Mouse (Mus musculus) midbrain, embryonic 14.5 days (tissue): ENCODE data around the gene Ggt5. TPM values are rescaled to one million over a fixed set of nuclear protein-coding genes. Genes with fewer than 3 reads are reported as not detected.

Experiments
- ATAC-seq: fragments of 200-750 bp; cut with Nextera tagmentation; 2 replicates; pipeline ENCODE4 v1.8.0; 2017; ENCODE audit warnings: moderate number of reproducible peaks, moderate library complexity; ENCODE audit not compliant: low FRiP score, low TSS enrichment
- DNase-seq: peaks from one replicate; pipeline ENCODE4 v3.0.0-alpha.2; 2015
- H3K27ac ChIP-seq: fragments of 300-500 bp; sonication (generic); replicated peaks from 2 replicates; pipeline ENCODE4 v1.5.1; 2014; ENCODE audit warnings: mild to moderate bottlenecking, low read depth, low read length, moderate library complexity
- H3K27me3 ChIP-seq: fragments of 300-500 bp; sonication (generic); 2 replicates; pipeline ENCODE4 v1.6.1; 2014; ENCODE audit warnings: low read length, control low read depth, mixed read lengths; ENCODE audit not compliant: control insufficient read depth, insufficient read depth
- H3K36me3 ChIP-seq: fragments of 300-500 bp; sonication (generic); 2 replicates; pipeline ENCODE4 v1.6.1; 2014; ENCODE audit warnings: low read length, control low read depth; ENCODE audit not compliant: control insufficient read depth, insufficient read depth
- H3K4me1 ChIP-seq: fragments of 300-500 bp; sonication (generic); 2 replicates; pipeline ENCODE4 v1.6.1; 2014; ENCODE audit warnings: mild to moderate bottlenecking, antibody characterized with exemption, low read length, control low read depth; ENCODE audit not compliant: control insufficient read depth, insufficient read depth
- H3K4me2 ChIP-seq: fragments of 300-500 bp; sonication (generic); 2 replicates; pipeline ENCODE4 v1.6.1; 2014; ENCODE audit warnings: mild to moderate bottlenecking, low read length, moderate library complexity
- H3K4me3 ChIP-seq: fragments of 300-500 bp; sonication (generic); replicated peaks from 2 replicates; pipeline ENCODE4 v1.5.1; 2014; ENCODE audit warnings: low read depth, low read length
- H3K9ac ChIP-seq: fragments of 300-500 bp; sonication (generic); replicated peaks from 2 replicates; pipeline ENCODE4 v1.6.1; 2014; ENCODE audit warnings: mild to moderate bottlenecking, low read length, moderate library complexity
- H3K9me3 ChIP-seq: fragments of 300-500 bp; sonication (generic); 2 replicates; pipeline ENCODE4 v1.6.1; 2016; ENCODE audit warnings: low read length, control low read depth, mixed read lengths; ENCODE audit not compliant: control insufficient read depth
- WGBS: fragments of 180-500 bp; shearing (Covaris S2); extraction: QIAGEN DNeasy Blood & Tissue Kit; methylation state at CpG from one replicate; pipeline ENCODE4 v1.1.7; 2014; 5-methylcytosine and 5-hydroxymethylcytosine counted together
- polyA plus RNA-seq: library from polyadenylated mRNA; unstranded; fragments of >200 nt; fragmentation: Nextera tagmentation; extraction: Ambion mirVana; gene quantifications from 2 replicates; pipeline ENCODE4 v1.2.1, GENCODE M21; 2014

Ggt5 gene
- polyA plus RNA-seq, 1 experiment from 2014 or later, result 1.9 TPM

GRCm38 (mm10) chr10:75592585-75592984, 3.4 kb downstream of the Ggt5 start:
- ATAC-seq (no peak), DNase-seq (no peak)
- no peaks in the 10 kb centered on the region for H3K9me3 ChIP-seq
- H3K27me3 ChIP-seq, result no peaks in the 10 kb centered on the region
- no peak overlapping the region for H3K4me3 ChIP-seq
- no peaks in the 10 kb centered on the region for H3K36me3 ChIP-seq
- no peaks in the 10 kb centered on the region for H3K4me1 ChIP-seq
- no peak overlapping the region for H3K27ac ChIP-seq
- 82% methylated on average over 7 of the region's 7 CpGs for WGBS
- H3K9ac ChIP-seq, result no peak overlapping the region
- no peak overlapping the region for H3K4me2 ChIP-seq

DNA sequence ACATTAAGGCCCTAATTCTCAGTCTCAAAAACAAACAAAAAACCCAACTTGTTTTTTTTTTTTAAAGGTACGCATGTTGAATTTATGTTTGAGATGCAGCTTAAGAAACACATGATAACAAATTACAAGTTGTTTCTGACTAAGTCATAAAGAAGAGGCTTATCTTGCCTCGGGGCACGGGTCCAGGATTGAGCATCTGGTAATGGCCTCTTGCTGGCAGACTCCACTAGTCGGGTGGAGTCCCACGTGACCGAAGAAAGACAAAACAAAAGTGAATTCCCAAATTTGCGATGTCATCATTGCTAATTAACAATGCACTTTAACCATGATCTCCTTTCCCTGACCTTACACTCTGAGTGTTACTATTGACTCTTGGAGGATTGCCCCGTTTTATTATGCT, 6.8 kb downstream of the Ggt5 start:
- no peak for ATAC-seq
- no peak for DNase-seq
- 0 out of 2 replicates have a peak, but pooled peaks cover 5% of the 10 kb centered on the region for H3K9me3 ChIP-seq
- no peak overlapping the region for H3K4me3 ChIP-seq
- no peaks in the 10 kb centered on the region for H3K27me3 ChIP-seq
- H3K27ac ChIP-seq, result no peak overlapping the region
- H3K4me1 ChIP-seq, result no peaks in the 10 kb centered on the region
- no peak overlapping the region for H3K9ac ChIP-seq
- H3K36me3 ChIP-seq, result no peaks in the 10 kb centered on the region
- H3K4me2 ChIP-seq, result no peak overlapping the region
- 87% methylated on average over 8 of the region's 8 CpGs for WGBS

GRCm38 (mm10) chr10:75600189-75600730, 11.1 kb downstream of the Ggt5 start:
- 0 out of 2 replicates have a peak, but pooled peaks cover 5% of the 10 kb centered on the region for H3K9me3 ChIP-seq
- H3K27me3 ChIP-seq, result no peaks in the 10 kb centered on the region
- DNase-seq (no peak), ATAC-seq (no peak)
- no peak overlapping the region for H3K4me3 ChIP-seq
- WGBS, result 86% methylated on average over 7 of the region's 7 CpGs
- no peak overlapping the region for H3K27ac ChIP-seq
- no peak overlapping the region for H3K9ac ChIP-seq
- H3K4me1 ChIP-seq, result no peaks in the 10 kb centered on the region
- H3K36me3 ChIP-seq, result no peaks in the 10 kb centered on the region
- no peak overlapping the region for H3K4me2 ChIP-seq

DNA sequence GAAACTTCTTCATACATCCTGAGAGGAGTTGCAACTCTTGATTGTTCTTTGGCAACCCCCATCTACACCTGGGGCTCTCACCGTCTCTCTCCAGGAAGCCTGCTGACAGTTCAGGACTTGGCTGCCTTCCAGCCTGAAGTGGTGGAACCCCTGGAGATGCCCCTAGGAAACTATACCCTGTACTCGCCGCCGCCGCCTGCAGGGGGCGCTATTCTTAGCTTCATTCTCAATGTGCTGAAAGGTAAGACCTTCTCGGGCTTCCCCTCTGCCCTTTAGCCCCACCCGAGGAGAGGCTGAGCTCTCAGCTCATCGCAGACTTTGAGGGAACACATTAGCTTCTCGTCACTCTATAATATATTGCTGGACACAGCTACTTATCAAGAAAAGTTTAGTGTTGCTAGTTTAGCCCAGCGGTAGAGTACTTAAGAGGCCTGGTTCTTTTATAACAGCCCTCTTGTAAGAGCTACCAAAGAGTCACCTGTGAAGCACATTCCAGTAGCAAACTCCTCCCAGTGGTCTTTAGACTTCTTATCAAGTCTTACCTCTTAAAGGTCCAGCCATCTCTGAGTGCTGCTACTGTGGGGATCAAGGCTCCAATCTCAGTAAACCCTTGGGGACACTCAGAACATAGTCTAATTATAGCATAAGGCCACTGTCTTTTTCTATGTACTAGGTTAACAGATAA, 16.2 kb downstream of the Ggt5 start:
- H3K4me2 ChIP-seq, result no peak overlapping the region
- DNase-seq (no peak), ATAC-seq (no peak)
- WGBS, result 47% methylated on average over 11 of the region's 11 CpGs
- H3K36me3 ChIP-seq, result no peaks in the 10 kb centered on the region
- H3K27ac ChIP-seq, result no peak overlapping the region
- no peak overlapping the region for H3K9ac ChIP-seq
- no peaks in the 10 kb centered on the region for H3K4me1 ChIP-seq
- H3K4me3 ChIP-seq, result no peak overlapping the region
- H3K9me3 ChIP-seq, result no peaks in the 10 kb centered on the region
- no peaks in the 10 kb centered on the region for H3K27me3 ChIP-seq

- Histone ChIP-seq H3K4me2 (no peak overlapping the region), H3K9me3 (no peaks in the 10 kb centered on the region), H3K27me3 (no peaks in the 10 kb centered on the region), H3K4me1 (no peaks in the 10 kb centered on the region), H3K27ac (no peak overlapping the region), H3K36me3 (no peaks in the 10 kb centered on the region), H3K9ac (no peak overlapping the region), H3K4me3 (no peak overlapping the region)
- WGBS, result 89% methylated on average over 4 of the region's 4 CpGs
- ATAC-seq (no peak), DNase-seq (no peak)
Observed at GRCm38 (mm10) chr10:75607253-75607652, 18.1 kb downstream of the Ggt5 start.

DNA sequence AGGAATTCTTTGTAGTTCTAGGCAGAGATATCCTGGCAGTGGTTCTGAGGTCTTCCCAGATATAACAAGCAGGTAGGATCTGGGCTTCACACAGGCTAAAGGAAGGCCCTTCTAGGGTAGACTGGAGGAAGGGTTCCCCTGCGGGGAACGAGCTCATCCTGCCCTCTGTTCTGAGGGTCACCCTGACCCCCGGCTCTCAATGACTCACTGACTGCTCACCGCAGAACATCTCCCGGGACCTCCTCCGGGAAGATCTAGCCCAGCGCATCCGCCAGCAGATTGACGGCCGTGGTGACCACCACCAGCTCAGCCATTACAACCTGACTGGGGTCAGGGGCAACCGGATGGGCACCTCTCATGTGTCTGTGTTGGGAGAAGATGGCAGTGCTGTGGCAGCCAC, 19.8 kb downstream of the Ggt5 start:
- Histone ChIP-seq H3K4me2 (no peak overlapping the region), H3K27ac (no peak overlapping the region), H3K9me3 (no peaks in the 10 kb centered on the region), H3K27me3 (no peaks in the 10 kb centered on the region), H3K36me3 (no peaks in the 10 kb centered on the region), H3K9ac (no peak overlapping the region), H3K4me3 (no peak overlapping the region), H3K4me1 (no peaks in the 10 kb centered on the region)
- DNase-seq (no peak), ATAC-seq (no peak)
- WGBS, result 94% methylated on average over 11 of the region's 11 CpGs

DNA sequence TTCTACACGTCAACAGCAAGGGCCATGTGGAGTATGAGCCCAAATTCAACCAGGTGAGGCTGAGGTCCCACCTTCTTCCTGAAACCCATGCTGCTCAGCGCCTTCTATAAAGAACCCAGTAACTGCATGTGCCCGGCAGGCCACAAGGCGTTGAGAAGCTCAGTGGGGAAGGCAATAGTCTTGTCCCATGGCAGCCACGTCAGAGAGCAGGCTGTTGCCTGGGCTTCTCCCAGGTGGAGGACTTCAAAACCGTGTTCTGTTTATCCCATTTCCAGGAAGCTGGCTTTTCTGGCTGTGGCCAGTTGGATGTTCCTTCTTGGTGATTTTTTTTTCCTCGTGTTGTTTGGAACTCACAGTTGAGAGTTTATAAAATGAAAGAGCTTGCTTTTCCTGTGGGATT, 21.3 kb downstream of the Ggt5 start:
- DNase-seq (no peak), ATAC-seq (no peak)
- Histone ChIP-seq H3K9me3 (no peaks in the 10 kb centered on the region), H3K9ac (no peak overlapping the region), H3K4me1 (no peaks in the 10 kb centered on the region), H3K27ac (no peak overlapping the region), H3K4me2 (no peak overlapping the region), H3K4me3 (no peak overlapping the region), H3K27me3 (no peaks in the 10 kb centered on the region), H3K36me3 (no peaks in the 10 kb centered on the region)
- 58% methylated on average over 7 of the region's 7 CpGs for WGBS

- no peak overlapping the region for H3K27ac ChIP-seq
- no peak overlapping the region for H3K4me3 ChIP-seq
- no peak overlapping the region for H3K4me2 ChIP-seq
- 92% methylated on average over 4 of the region's 4 CpGs for WGBS
- DNase-seq (no peak), ATAC-seq (no peak)
- H3K9ac ChIP-seq, result no peak overlapping the region
- no peaks in the 10 kb centered on the region for H3K36me3 ChIP-seq
- no peaks in the 10 kb centered on the region for H3K9me3 ChIP-seq
- no peaks in the 10 kb centered on the region for H3K4me1 ChIP-seq
- H3K27me3 ChIP-seq, result no peaks in the 10 kb centered on the region
Observed at GRCm38 (mm10) chr10:75616044-75616443, 26.9 kb downstream of the Ggt5 start.

DNA sequence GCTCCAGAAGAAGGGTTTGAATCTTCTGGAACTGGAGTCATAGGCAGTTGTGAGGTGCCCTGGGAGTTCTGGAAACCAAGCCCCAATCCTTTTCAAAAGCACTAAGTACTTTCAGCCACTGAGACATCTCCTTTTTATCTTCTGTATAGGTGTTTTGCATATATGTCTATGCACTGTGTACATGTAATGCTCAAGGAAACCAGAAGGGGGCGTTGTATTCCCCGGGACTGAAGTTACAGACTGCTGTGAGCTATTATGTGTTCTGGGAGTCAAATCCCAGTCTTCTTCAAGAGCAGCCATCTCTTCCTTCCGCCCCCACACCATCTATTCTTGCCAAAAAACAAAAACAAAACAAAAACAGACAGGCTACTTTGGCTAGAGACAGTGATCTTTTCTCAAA, 31.7 kb downstream of the Ggt5 start:
- Histone ChIP-seq H3K27ac (no peak overlapping the region), H3K9ac (no peak overlapping the region), H3K9me3 (no peaks in the 10 kb centered on the region), H3K4me1 (no peaks in the 10 kb centered on the region), H3K4me2 (no peak overlapping the region), H3K4me3 (no peak overlapping the region), H3K36me3 (no peaks in the 10 kb centered on the region), H3K27me3 (no peaks in the 10 kb centered on the region)
- no peak for DNase-seq
- 56% methylated on average over 3 of the region's 3 CpGs for WGBS
- no peak for ATAC-seq
